Mouse (Mus musculus): Measurements from ENCODE around the gene Cbx1. TPM values are rescaled to one million over a fixed set of nuclear protein-coding genes. Genes with fewer than 3 reads are reported as not detected.

Cbx1 gene
- total RNA-seq, 2 experiments from 2014 or later, result 45.5 to 46.5 TPM

GRCm38 (mm10) chr11:96829813-96830538, 41.0 kb downstream of the Cbx1 start, which contains the start of gene Nfe2l1:
TSS of gene Nfe2l1 (minus strand) at chr11:96829968.
- intact Hi-C loops (cut with DNase I), result no loop called here
- H3K4me3 ChIP-seq, result peak within 1 kb of the TSS; percentile 98
- DNase-seq (ENCODE audit: extremely low spot score in 1 of 2, low spot score in 2 of 2), result peak; percentile 94 to 98

DNA sequence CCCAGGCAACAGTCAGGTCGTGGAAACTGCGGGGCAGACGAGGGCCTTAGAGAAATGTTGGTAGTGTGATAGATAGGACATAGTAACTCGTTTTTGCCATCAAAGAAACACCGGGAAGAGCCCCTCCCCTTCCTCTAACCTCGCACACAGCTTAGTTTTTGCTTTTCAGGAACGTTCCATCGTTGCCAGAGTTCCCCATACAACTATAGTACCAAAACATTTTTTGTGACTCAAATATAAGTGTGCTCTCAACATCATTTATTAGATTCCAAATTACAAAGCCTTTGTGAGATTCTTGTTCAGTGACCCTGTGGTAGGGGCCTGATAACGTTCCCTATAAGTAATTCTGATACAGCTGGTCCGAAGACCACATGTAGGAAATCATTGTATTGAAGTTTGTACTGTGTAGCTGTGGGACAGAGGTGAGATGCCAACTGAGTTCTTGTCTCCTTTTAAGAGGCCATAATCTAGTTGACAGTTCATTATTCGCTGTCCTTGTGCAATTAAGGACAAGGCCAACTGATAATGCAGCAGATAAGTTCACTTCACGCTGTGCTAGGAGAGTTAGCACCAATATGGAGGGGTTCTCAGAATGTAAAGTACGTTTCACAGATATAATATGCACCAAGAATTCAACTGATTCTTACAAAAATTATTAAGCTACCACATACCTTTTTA, 41.8 kb downstream of the Cbx1 start:
- no peak for DNase-seq (ENCODE audit: extremely low spot score in 1 of 2, low spot score in 2 of 2)
- intact Hi-C loops (cut with DNase I), result no loop called here
- H3K4me3 ChIP-seq, result peak overlapping the region; percentile 98
- H3K27ac ChIP-seq, result peak overlapping the region; percentile 97
- TF ChIP-seq CTCF (IDR thresholded peaks at IDR 0.05), result no peak

More at GRCm38 (mm10) chr11:96829813-96830538, 41.0 kb downstream of the Cbx1 start, which contains the start of gene Nfe2l1:
- TF ChIP-seq CTCF (IDR thresholded peaks at IDR 0.05), result no peak
- H3K27ac ChIP-seq, result peak within 1 kb of the TSS; percentile 97

DNA sequence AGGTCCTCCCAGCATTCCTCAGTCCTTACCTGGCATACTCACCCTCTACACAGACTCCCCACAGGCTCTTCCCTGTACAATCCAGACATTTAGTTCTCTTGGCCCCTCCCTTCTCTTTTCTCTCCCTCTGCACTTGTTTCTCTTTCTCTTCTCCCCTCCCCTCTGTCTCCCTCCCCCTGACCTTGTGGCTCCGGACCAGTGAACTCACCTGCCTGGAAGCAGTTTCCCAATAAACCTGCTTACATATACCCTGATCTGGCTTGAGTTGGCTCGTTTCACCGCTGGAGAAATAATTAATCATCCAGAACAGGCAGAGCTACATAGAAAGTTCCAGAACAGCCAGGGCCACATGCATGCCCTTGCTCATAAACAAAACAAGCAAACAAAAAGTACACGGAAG, 42.6 kb downstream of the Cbx1 start:
- DNase-seq (ENCODE audit: extremely low spot score in 1 of 2, low spot score in 2 of 2), result no peak
- no peak overlapping the region for H3K27ac ChIP-seq
- TF ChIP-seq CTCF (IDR thresholded peaks at IDR 0.05), result no peak
- intact Hi-C loops (cut with DNase I), result no loop called here
- H3K4me3 ChIP-seq, result no peak overlapping the region

- no peak overlapping the region for H3K27ac ChIP-seq
- intact Hi-C loops (cut with DNase I), result no loop called here
- TF ChIP-seq CTCF (IDR thresholded peaks at IDR 0.05), result no peak
- H3K4me3 ChIP-seq, result no peak overlapping the region
- DNase-seq (ENCODE audit: extremely low spot score in 1 of 2, low spot score in 2 of 2), result no peak
These were observed 43.6 kb downstream of the Cbx1 start for GRCm38 (mm10) chr11:96832541-96832940.

DNA sequence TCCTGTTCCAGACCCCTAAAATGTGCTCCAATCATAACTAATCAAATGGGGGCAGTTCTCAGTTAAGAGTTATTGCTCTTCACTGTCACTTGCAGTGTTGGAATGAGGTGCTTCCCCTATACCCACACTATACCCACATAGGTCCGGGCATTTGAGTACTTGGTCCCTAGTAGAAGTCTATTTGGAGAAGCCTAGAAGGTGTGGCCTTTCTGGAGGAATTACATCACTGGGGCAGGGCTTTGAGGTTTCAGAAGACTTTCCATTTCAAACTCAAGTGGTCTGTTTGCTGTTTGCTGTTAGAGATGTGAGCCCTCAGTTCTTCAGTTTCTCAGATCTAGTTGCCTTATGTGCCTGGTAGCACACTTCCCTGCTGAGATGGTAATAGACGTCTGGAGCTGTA, 44.0 kb downstream of the Cbx1 start:
- no peak overlapping the region for H3K4me3 ChIP-seq
- TF ChIP-seq CTCF (IDR thresholded peaks at IDR 0.05), result no peak
- no peak for DNase-seq (ENCODE audit: extremely low spot score in 1 of 2, low spot score in 2 of 2)
- intact Hi-C loops (cut with DNase I), result no loop called here
- H3K27ac ChIP-seq, result no peak overlapping the region

DNA sequence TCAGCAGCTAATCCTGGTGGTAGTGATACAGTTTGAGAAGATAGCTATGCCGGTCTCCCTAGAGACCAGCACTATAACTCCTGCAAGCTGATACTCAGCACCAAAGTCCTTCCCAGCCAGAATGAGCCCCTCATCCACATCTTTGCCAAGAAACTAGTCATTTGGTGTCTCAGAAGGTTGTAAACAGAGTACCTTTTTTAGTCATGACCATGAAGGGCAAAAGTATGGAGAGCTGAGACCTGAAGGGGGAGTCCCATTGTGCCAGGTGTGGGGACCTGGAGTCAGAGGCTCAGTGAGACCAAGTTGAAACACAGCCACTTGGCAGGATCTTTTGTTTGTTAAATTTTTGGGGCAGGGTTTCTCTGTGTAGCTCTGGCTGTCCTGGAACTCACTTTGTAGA, 45.2 kb downstream of the Cbx1 start:
- Histone ChIP-seq H3K4me3 (no peak overlapping the region), H3K27ac (no peak overlapping the region)
- no peak for TF ChIP-seq CTCF (IDR thresholded peaks at IDR 0.05)
- DNase-seq (ENCODE audit: extremely low spot score in 1 of 2, low spot score in 2 of 2), result no peak
- intact Hi-C loops (cut with DNase I), result no loop called here

- H3K4me3 ChIP-seq, result no peak overlapping the region
- no peak for DNase-seq (ENCODE audit: extremely low spot score in 1 of 2, low spot score in 2 of 2)
- no peak overlapping the region for H3K27ac ChIP-seq
- peak; percentile 21 for TF ChIP-seq CTCF (IDR thresholded peaks at IDR 0.05)
- intact Hi-C loops (cut with DNase I), result no loop called here
These were observed 48.4 kb downstream of the Cbx1 start for GRCm38 (mm10) chr11:96837298-96837697.

- no peak for DNase-seq (ENCODE audit: extremely low spot score in 1 of 2, low spot score in 2 of 2)
- no peak for TF ChIP-seq CTCF (IDR thresholded peaks at IDR 0.05)
- Histone ChIP-seq H3K4me3 (no peak overlapping the region), H3K27ac (no peak overlapping the region)
- intact Hi-C loops (cut with DNase I), result no loop called here
These were observed 49.4 kb downstream of the Cbx1 start for GRCm38 (mm10) chr11:96838341-96838740.

DNA sequence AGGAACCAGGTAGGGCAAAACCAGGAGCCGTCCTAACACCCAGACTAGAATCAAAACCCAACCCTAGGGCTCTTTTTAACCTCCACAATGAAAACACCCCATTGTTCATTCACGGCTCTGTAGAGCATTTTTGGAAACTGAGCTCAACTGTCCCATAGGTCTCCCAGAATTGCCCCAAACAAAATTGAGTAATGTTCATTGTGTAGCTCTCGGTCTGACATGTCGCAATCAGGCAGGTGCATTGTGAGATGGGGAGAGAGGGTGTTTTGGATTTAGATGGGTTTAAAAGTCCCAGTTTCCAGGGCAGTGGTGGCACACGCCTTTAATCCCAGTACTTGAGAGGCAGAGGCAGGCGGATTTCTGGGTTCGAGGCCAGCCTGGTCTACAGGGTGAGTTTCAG, 50.5 kb downstream of the Cbx1 start:
- peak overlapping the region; percentile 87 for H3K27ac ChIP-seq
- intact Hi-C loops (cut with DNase I), result no loop called here
- DNase-seq (ENCODE audit: extremely low spot score in 1 of 2, low spot score in 2 of 2), result no peak
- H3K4me3 ChIP-seq, result no peak overlapping the region
- no peak for TF ChIP-seq CTCF (IDR thresholded peaks at IDR 0.05)

DNA sequence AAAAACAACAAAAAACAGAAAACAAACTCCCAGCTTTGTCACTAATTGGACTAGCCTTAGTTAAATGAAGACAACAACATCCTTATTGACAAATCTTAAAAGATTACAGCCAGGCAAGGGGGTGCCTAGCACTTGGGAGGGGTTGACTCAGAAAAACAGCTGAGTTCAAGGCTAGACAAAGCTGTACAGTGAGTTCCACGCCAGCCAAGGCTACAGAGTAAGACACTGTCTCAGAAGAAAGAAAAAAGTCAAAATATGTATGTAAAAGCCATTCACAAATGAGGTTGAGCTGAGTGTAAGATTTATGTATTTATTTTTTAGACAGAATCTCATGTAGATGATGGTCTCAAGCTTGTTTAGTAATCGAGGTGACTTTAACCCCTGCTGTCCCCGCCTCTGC, 51.0 kb downstream of the Cbx1 start:
- peak overlapping the region; percentile 87 for H3K27ac ChIP-seq
- TF ChIP-seq CTCF (IDR thresholded peaks at IDR 0.05), result no peak
- intact Hi-C loops (cut with DNase I), result loop anchor here (1.0 to 10.0 kb wide), 3 partner anchors 16 to 1438 kb away; no protein-coding TSS in a partner anchor

GRCm38 (mm10) chr11:96840290-96840689, 51.4 kb downstream of the Cbx1 start:
- intact Hi-C loops (cut with DNase I), result loop anchor here (1.0 to 10.0 kb wide), 3 partner anchors 16 to 1438 kb away; no protein-coding TSS in a partner anchor
- TF ChIP-seq CTCF (IDR thresholded peaks at IDR 0.05), result no peak
- peak overlapping the region; percentile 87 for H3K27ac ChIP-seq
- DNase-seq (ENCODE audit: extremely low spot score in 1 of 2, low spot score in 2 of 2), result peak; percentile 25 to 56
- no peak overlapping the region for H3K4me3 ChIP-seq

More for the DNA sequence above, 51.0 kb downstream of the Cbx1 start:
- DNase-seq (ENCODE audit: extremely low spot score in 1 of 2, low spot score in 2 of 2), result no peak
- no peak overlapping the region for H3K4me3 ChIP-seq

DNA sequence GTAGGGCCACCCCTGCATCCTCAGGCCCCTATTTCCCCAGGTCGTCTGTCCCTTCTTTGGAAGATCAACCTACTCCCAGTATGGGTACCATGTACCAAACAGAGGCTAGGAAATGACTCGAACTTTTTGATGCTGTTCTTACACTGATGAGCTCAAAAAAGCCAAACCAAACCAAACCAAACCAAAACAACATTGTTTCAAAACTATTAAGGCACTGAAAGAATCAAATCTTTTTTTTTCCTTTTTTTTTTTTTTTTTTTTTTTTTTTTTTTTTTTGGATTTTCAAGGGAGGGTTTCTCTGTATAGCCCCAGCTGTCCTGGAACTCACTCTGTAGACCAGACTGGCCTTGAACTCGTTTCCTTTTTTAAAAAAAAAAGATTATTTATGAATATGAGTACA, 54.7 kb downstream of the Cbx1 start:
- no peak for TF ChIP-seq CTCF (IDR thresholded peaks at IDR 0.05)
- intact Hi-C loops (cut with DNase I), result loop anchor here (5.0 to 10.0 kb wide), 2 partner anchors 399 to 1441 kb away; no protein-coding TSS in a partner anchor

More for the DNA sequence above, 54.7 kb downstream of the Cbx1 start:
- no peak overlapping the region for H3K27ac ChIP-seq
- no peak for DNase-seq (ENCODE audit: extremely low spot score in 1 of 2, low spot score in 2 of 2)
- H3K4me3 ChIP-seq, result no peak overlapping the region
